Mouse (Mus musculus) lung, postnatal 0 days (tissue): ENCODE data around the gene Ppp1r15a.

Source experiments
- CTCF ChIP-seq: IDR thresholded peaks from 2 replicates; pipeline ENCODE4 v1.5.1; 2016; ENCODE audit warnings: antibody characterized with exemption, mild to moderate bottlenecking
- EP300 ChIP-seq: IDR thresholded peaks from 2 replicates; pipeline ENCODE4 v1.6.1; 2016; ENCODE audit warnings: antibody characterized with exemption, mild to moderate bottlenecking, control low read depth

GRCm38 (mm10) chr7:45540213-45540612, 14.1 kb upstream of the Ppp1r15a start:
- TF ChIP-seq CTCF (no peak), EP300 (no peak)
